Mouse (Mus musculus) CH12.LX (cell line): ENCODE data around the gene Celf2. TPM values are rescaled to one million over a fixed set of nuclear protein-coding genes. Genes with fewer than 3 reads are reported as not detected.

ENCODE experiments used
- DNase-seq: peaks from one replicate; pipeline ENCODE4 v3.0.0-alpha.2; 2013; ENCODE audit errors: extremely low read depth
- H3K27ac ChIP-seq: 2 replicates; pipeline ENCODE4 v1.5.1; 2012; ENCODE audit warnings: low read depth, mild to moderate bottlenecking, control low read depth, moderate library complexity; ENCODE audit not compliant: insufficient read depth
- H3K27me3 ChIP-seq: replicated peaks from 2 replicates; pipeline ENCODE3; 2012; ENCODE audit warnings: inconsistent platforms
- H3K36me3 ChIP-seq, 2 experiments: replicated peaks in 1 of 2; 2 replicates each; pipeline versions ENCODE3 to v1.6.1; 2012; ENCODE audit warnings: inconsistent platforms in 1 of 2, low read length in 1 of 2, mild to moderate bottlenecking in 1 of 2, mixed read lengths in 1 of 2, moderate library complexity in 1 of 2; ENCODE audit not compliant: control insufficient read depth in 1 of 2, insufficient read depth in 1 of 2
- H3K4me1 ChIP-seq, 2 experiments: 2 replicates each; pipeline ENCODE4 v1.6.1; 2012; ENCODE audit warnings: inconsistent platforms in 1 of 2, moderate library complexity in 1 of 2; ENCODE audit not compliant: insufficient read depth in 2 of 2, control insufficient read depth in 1 of 2
- H3K4me2 ChIP-seq: 2 replicates; pipeline ENCODE4 v1.6.1; 2012; ENCODE audit warnings: low read depth, mild to moderate bottlenecking, control low read depth; ENCODE audit not compliant: poor library complexity, insufficient read depth, severe bottlenecking
- H3K4me3 ChIP-seq, 3 experiments: fragments of 150-350 bp in 1 of 3; sonication (generic) in 1 of 3; replicated peaks in 1 of 3; 2 replicates each; pipeline versions ENCODE3 to v1.5.1; 2011 to 2012; ENCODE audit warnings: low read depth in 2 of 3, low read length in 2 of 3, mild to moderate bottlenecking in 2 of 3, moderate library complexity in 2 of 3, control low read depth in 1 of 3, improper control_type of control experiment in 1 of 3, inconsistent platforms in 1 of 3, mixed read lengths in 1 of 3; ENCODE audit not compliant: poor library complexity in 1 of 3
- H3K79me2 ChIP-seq: replicated peaks from 2 replicates; pipeline ENCODE4 v1.6.1; 2012; ENCODE audit warnings: mild to moderate bottlenecking, moderate library complexity; ENCODE audit not compliant: control insufficient read depth, poor library complexity, insufficient read depth, severe bottlenecking; ENCODE audit errors: extremely low read depth
- H3K9ac ChIP-seq: 2 replicates; pipeline ENCODE4 v1.6.1; 2012; ENCODE audit warnings: low read depth, mild to moderate bottlenecking, control low read depth, moderate library complexity; ENCODE audit not compliant: insufficient read depth
- H3K9me3 ChIP-seq: replicated peaks from 2 replicates; pipeline ENCODE3; 2012; ENCODE audit warnings: low read length, inconsistent platforms, mixed read lengths
- BHLHE40 ChIP-seq: IDR thresholded peaks from 2 replicates; pipeline ENCODE4 v1.6.1; 2011; ENCODE audit warnings: mild to moderate bottlenecking, low read depth, low read length, improper control_type of control experiment
- CHD1 ChIP-seq: IDR thresholded peaks from 2 replicates; pipeline ENCODE4 v1.6.1; 2012; ENCODE audit warnings: low read depth, low read length, improper control_type of control experiment, inconsistent platforms
- CHD2 ChIP-seq: IDR thresholded peaks from 2 replicates; pipeline ENCODE4 v1.6.1; 2011; ENCODE audit warnings: low read length, improper control_type of control experiment
- CTCF ChIP-seq, 2 experiments: IDR thresholded peaks in 1 of 2; conservative IDR thresholded peaks in 1 of 2; 2 replicates each; pipeline ENCODE4 v1.5.1; 2011 to 2012; ENCODE audit warnings: low read depth in 2 of 2, low read length in 2 of 2, improper control_type of control experiment in 1 of 2, inconsistent platforms in 1 of 2, mild to moderate bottlenecking in 1 of 2, moderate library complexity in 1 of 2
- E2F4 ChIP-seq: IDR thresholded peaks from 2 replicates; pipeline ENCODE4 v1.6.1; 2011; ENCODE audit warnings: low read depth, low read length, improper control_type of control experiment; ENCODE audit not compliant: insufficient replicate concordance
- ELF1 ChIP-seq: IDR thresholded peaks from 2 replicates; pipeline ENCODE4 v1.6.1; 2014; ENCODE audit warnings: low read depth, mild to moderate bottlenecking, inconsistent platforms, low read length, improper control_type of control experiment
- EP300 ChIP-seq: IDR thresholded peaks from 2 replicates; pipeline ENCODE4 v1.6.1; 2011; ENCODE audit warnings: low read length, improper control_type of control experiment
- ETS1 ChIP-seq: conservative IDR thresholded peaks from 2 replicates; pipeline ENCODE4 v1.6.1; 2012; ENCODE audit warnings: low read depth, mild to moderate bottlenecking, inconsistent platforms, low read length, improper control_type of control experiment, moderate library complexity
- HCFC1 ChIP-seq: IDR thresholded peaks from 2 replicates; pipeline ENCODE4 v1.6.1; 2012; ENCODE audit warnings: low read depth, mild to moderate bottlenecking, inconsistent platforms, low read length, improper control_type of control experiment
- IRF4 ChIP-seq: IDR thresholded peaks from 2 replicates; pipeline ENCODE4 v1.6.1; 2014; ENCODE audit warnings: low read depth, mild to moderate bottlenecking, inconsistent platforms, low read length, improper control_type of control experiment
- JUN ChIP-seq: IDR thresholded peaks from 2 replicates; pipeline ENCODE4 v1.6.1; 2011; ENCODE audit warnings: low read depth, mild to moderate bottlenecking, low read length, improper control_type of control experiment, moderate library complexity; ENCODE audit not compliant: insufficient read depth
- KAT2A ChIP-seq: IDR thresholded peaks from 2 replicates; pipeline ENCODE4 v1.6.1; 2012; ENCODE audit warnings: low read length, improper control_type of control experiment, inconsistent platforms; ENCODE audit not compliant: insufficient replicate concordance
- MAFK ChIP-seq: IDR thresholded peaks from 2 replicates; pipeline ENCODE4 v1.6.1; 2011; ENCODE audit warnings: low read length, improper control_type of control experiment; ENCODE audit not compliant: insufficient replicate concordance
- MAX ChIP-seq: IDR thresholded peaks from 2 replicates; pipeline ENCODE4 v1.6.1; 2011; ENCODE audit warnings: low read length, improper control_type of control experiment
- MAZ ChIP-seq: IDR thresholded peaks from 2 replicates; pipeline ENCODE4 v1.6.1; 2012; ENCODE audit warnings: low read depth, mild to moderate bottlenecking, inconsistent platforms, low read length, improper control_type of control experiment, moderate library complexity
- MEF2A ChIP-seq: IDR thresholded peaks from 2 replicates; pipeline ENCODE4 v1.6.1; 2014; ENCODE audit warnings: low read depth, mild to moderate bottlenecking, inconsistent platforms, low read length, improper control_type of control experiment, borderline replicate concordance
- MYC ChIP-seq: IDR thresholded peaks from 2 replicates; pipeline ENCODE4 v1.6.1; 2011; ENCODE audit warnings: low read depth, mild to moderate bottlenecking, improper control_type of control experiment, low read length
- NRF1 ChIP-seq: IDR thresholded peaks from 2 replicates; pipeline ENCODE4 v1.6.1; 2014; ENCODE audit warnings: low read depth, mild to moderate bottlenecking, inconsistent platforms, low read length, improper control_type of control experiment, moderate library complexity
- PAX5 ChIP-seq: IDR thresholded peaks from 2 replicates; pipeline ENCODE4 v1.6.1; 2012; ENCODE audit warnings: low read length, inconsistent platforms, mixed read lengths
- POLR2AphosphoS2 ChIP-seq: IDR thresholded peaks from 2 replicates; pipeline ENCODE4 v1.6.1; 2011; ENCODE audit warnings: low read depth, low read length, improper control_type of control experiment
- SIN3A ChIP-seq: IDR thresholded peaks from 2 replicates; pipeline ENCODE4 v1.6.1; 2012; ENCODE audit warnings: low read length, improper control_type of control experiment, inconsistent platforms
- TBP ChIP-seq: conservative IDR thresholded peaks from 2 replicates; pipeline ENCODE4 v1.6.1; 2011; ENCODE audit warnings: low read depth, low read length, improper control_type of control experiment
- UBTF ChIP-seq: IDR thresholded peaks from 2 replicates; pipeline ENCODE4 v1.6.1; 2012; ENCODE audit warnings: low read depth, mild to moderate bottlenecking, inconsistent platforms, low read length, improper control_type of control experiment, moderate library complexity
- USF1 ChIP-seq: IDR thresholded peaks from 2 replicates; pipeline ENCODE4 v1.6.1; 2014; ENCODE audit warnings: low read depth, mild to moderate bottlenecking, inconsistent platforms, low read length, improper control_type of control experiment
- USF2 ChIP-seq: conservative IDR thresholded peaks from 2 replicates; pipeline ENCODE4 v1.6.1; 2011; ENCODE audit warnings: low read depth, low read length, improper control_type of control experiment
- ZMIZ1 ChIP-seq: IDR thresholded peaks from 2 replicates; pipeline ENCODE4 v1.6.1; 2012; ENCODE audit warnings: low read depth, mild to moderate bottlenecking, inconsistent platforms, low read length, improper control_type of control experiment
- ZNF384 ChIP-seq: IDR thresholded peaks from 2 replicates; pipeline ENCODE4 v1.6.1; 2012; ENCODE audit warnings: low read depth, low read length, improper control_type of control experiment, inconsistent platforms
- dilution Hi-C: fragments of 300-500 bp; cut with MboI; formaldehyde crosslinking; loops from 2 replicates; pipeline ENCODE4 v1.14.3; 2020; ENCODE audit warnings: low sequenced_read_pairs; ENCODE audit not compliant: extremely low pct_unique_long_range_greater_than_20kb, extremely low pct_ligation_motif_present
- in situ Hi-C: fragments of 300-500 bp; cut with MboI; formaldehyde crosslinking; loops from 3 replicates; pipeline ENCODE4 v1.14.3; 2019; ENCODE audit warnings: low sequenced_read_pairs, low pct_ligation_motif_present, low pct_unique_long_range_greater_than_20kb, mixed read lengths
- polyA plus RNA-seq: library from polyadenylated mRNA; unstranded; fragments of >175 nt; gene quantifications from 2 replicates; pipeline ENCODE4 v1.2.1, GENCODE M21; 2012; ENCODE audit warnings: low read depth; ENCODE audit not compliant: insufficient read length
- total RNA-seq, 2 experiments: library from RNA; depleted of rRNA; stranded (reverse); fragments of 300-350 nt in 1 of 2; fragments of >200 nt in 1 of 2; gene quantifications; 2 replicates each; pipeline ENCODE4 v1.2.3; 2012 to 2014

Celf2 gene
- total and polyA plus RNA-seq, 3 experiments: 51.0 to 143 (median 103) TPM

GRCm38 (mm10) chr2:6532341-6532740 is 977.0 kb downstream of the Celf2 start:
- Histone ChIP-seq H3K4me1 (peaks cover 2 to 5% of the 10 kb centered on the region in 2 experiments; a peak in 2 of 4 replicates), H3K27ac (no peak overlapping the region), H3K9me3 (no peaks in the 10 kb centered on the region), H3K9ac (no peak overlapping the region), H3K4me3 (no peak overlapping the region), H3K79me2 (no peaks in the 10 kb centered on the region), H3K27me3 (no peaks in the 10 kb centered on the region), H3K36me3 (no peaks in the 10 kb centered on the region), H3K4me2 (no peak overlapping the region)
- dilution Hi-C loops: no loop called here
- DNase-seq: no peak
- in situ Hi-C loops: no loop called here
- no peak for TF ChIP-seq CTCF (conservative IDR thresholded peaks at IDR 0.05 in 1 of 2, IDR thresholded peaks at IDR 0.05 in 1 of 2; ENCODE audit: low read depth in 2 of 2, low read length in 2 of 2)
- TF ChIP-seq BHLHE40: no peak
- TF ChIP-seq MAFK: no peak
- TF ChIP-seq JUN: no peak
- no peak for TF ChIP-seq MAX
- no peak for TF ChIP-seq CHD2
- TF ChIP-seq TBP: no peak
- TF ChIP-seq NRF1: no peak
- no peak for TF ChIP-seq SIN3A
- TF ChIP-seq USF1: no peak
- no peak for TF ChIP-seq USF2
- no peak for TF ChIP-seq MAZ
- no peak for TF ChIP-seq UBTF
- TF ChIP-seq ETS1: no peak
- TF ChIP-seq ZMIZ1: no peak
- no peak for TF ChIP-seq ELF1
- TF ChIP-seq E2F4: no peak
- TF ChIP-seq MYC: no peak
- no peak for TF ChIP-seq POLR2AphosphoS2

GRCm38 (mm10) chr2:6528076-6528475 is 981.3 kb downstream of the Celf2 start:
- in situ Hi-C loops: no loop called here

More at GRCm38 (mm10) chr2:6528076-6528475, 981.3 kb downstream of the Celf2 start:
- Histone ChIP-seq H3K36me3 (no peaks in the 10 kb centered on the region), H3K9me3 (no peaks in the 10 kb centered on the region), H3K79me2 (no peaks in the 10 kb centered on the region), H3K9ac (no peak overlapping the region), H3K27ac (no peak overlapping the region), H3K4me2 (no peak overlapping the region), H3K4me1 (peaks cover 5 to 24% of the 10 kb centered on the region in 2 experiments; a peak in 3 of 4 replicates), H3K4me3 (no peak overlapping the region), H3K27me3 (no peaks in the 10 kb centered on the region)
- TF ChIP-seq KAT2A (no peak), TBP (no peak), MEF2A (no peak), HCFC1 (no peak), BHLHE40 (no peak), CTCF (conservative IDR thresholded peaks at IDR 0.05 in 1 of 2, IDR thresholded peaks at IDR 0.05 in 1 of 2; ENCODE audit: low read depth in 2 of 2, low read length in 2 of 2) (no peak), USF2 (no peak), UBTF (no peak), ETS1 (no peak), IRF4 (no peak), MAZ (no peak), EP300 (no peak), MAFK (no peak), PAX5 (no peak), MYC (no peak), CHD1 (no peak), MAX (no peak), USF1 (no peak), CHD2 (no peak), ZNF384 (no peak)
- DNase-seq: no peak
- dilution Hi-C loops: no loop called here
